In genomic region chr8:47218021-47218420, GRCm38 (mm10) we compare ENCODE assay signal across 9 mouse cellular contexts.
DNase-seq lines count a peak whose midpoint lies in the region; ATAC-seq and TF ChIP-seq lines count a peak whose summit lies in the region.
"Had no signal": no experiment of that assay in that cellular context is flagged by ENCODE, and none has a peak within 500 bp of the region (broad histone marks: within the 10 kb centered on the region; RNA-seq: fewer than 3 reads in every experiment).

No protein-coding gene starts in this region.

- H3K4me3 ChIP-seq in heart, embryonic 13.5 days: peak overlapping the region; percentile 17; the same call in 1 of the 2 replicates
- no peak overlapping the region for H3K4me3 ChIP-seq in forebrain, embryonic 16.5 days (replicated peaks; ENCODE audit: low read length)
- peak overlapping the region; percentile 3; the same call in 1 of the 2 replicates for H3K4me3 ChIP-seq in midbrain, embryonic 15.5 days
- no peak overlapping the region for H3K4me3 ChIP-seq in intestine, embryonic 15.5 days (replicated peaks)

- peak; percentile 56; the same call in 1 of the 2 replicates for ATAC-seq in heart, embryonic 13.5 days (ENCODE audit: extremely low read depth, insufficient number of reproducible peaks, low FRiP score, low TSS enrichment)
- ATAC-seq in forebrain, embryonic 16.5 days: peak; percentile 78
- ATAC-seq in midbrain, embryonic 15.5 days (replicated peaks): peak; percentile 91
- ATAC-seq in CD4-positive, CD25-positive, alpha-beta regulatory T cell, adult 4 months: no peak
- no peak for ATAC-seq in intestine, embryonic 15.5 days

- peak overlapping the region; percentile 71 for H3K27ac ChIP-seq in heart, embryonic 13.5 days (replicated peaks)
- peak overlapping the region; percentile 72 for H3K27ac ChIP-seq in forebrain, embryonic 16.5 days (ENCODE audit: low read length)
- H3K27ac ChIP-seq in midbrain, embryonic 15.5 days: peak overlapping the region; percentile 86
- no peak overlapping the region for H3K27ac ChIP-seq in intestine, embryonic 15.5 days

- H3K36me3 ChIP-seq in heart, embryonic 13.5 days: no peaks in the 10 kb centered on the region
- no peaks in the 10 kb centered on the region for H3K36me3 ChIP-seq in forebrain, embryonic 16.5 days (ENCODE audit: control insufficient read depth, insufficient read depth)
- no peaks in the 10 kb centered on the region for H3K36me3 ChIP-seq in midbrain, embryonic 15.5 days (replicated peaks)
- no peaks in the 10 kb centered on the region for H3K36me3 ChIP-seq in intestine, embryonic 15.5 days

- no peak for TF ChIP-seq CTCF in brain, embryonic 14.5 days (IDR thresholded peaks at IDR 0.05; ENCODE audit: borderline replicate concordance, extremely low read depth, insufficient read depth, insufficient read length)

- peak overlapping the region; percentile 17; the same call in 1 of the 2 replicates for H3K9ac ChIP-seq in heart, embryonic 13.5 days
- H3K9ac ChIP-seq in forebrain, embryonic 16.5 days (replicated peaks; ENCODE audit: low read depth, low read length): peak overlapping the region; percentile 35
- peak overlapping the region; percentile 4; the same call in 1 of the 2 replicates for H3K9ac ChIP-seq in midbrain, embryonic 15.5 days
- H3K9ac ChIP-seq in intestine, embryonic 15.5 days: no peak overlapping the region

- TF ChIP-seq POLR2A in brain, embryonic 14.5 days (IDR thresholded peaks at IDR 0.05; ENCODE audit: borderline replicate concordance, extremely low read depth, insufficient read depth, insufficient read length, poor library complexity, severe bottlenecking): no peak

- DNase-seq in heart, adult 9 months (ENCODE audit: low spot score in 2 of 2): no peak
- peak; percentile 90 for DNase-seq in brain, embryonic 14.5 days (ENCODE audit: low read depth)
- no peak for DNase-seq in adrenal gland, adult (ENCODE audit: inconsistent age in 2 of 2, low spot score in 1 of 2)
- DNase-seq: kidney, postnatal 4 days had no signal

- peaks cover 38% of the 10 kb centered on the region for H3K4me1 ChIP-seq in heart, embryonic 13.5 days
- H3K4me1 ChIP-seq in forebrain, embryonic 16.5 days (replicated peaks; ENCODE audit: control insufficient read depth, insufficient read depth, low read length): peaks cover 33% of the 10 kb centered on the region
- H3K4me1 ChIP-seq in midbrain, embryonic 15.5 days: peaks cover 49% of the 10 kb centered on the region
- H3K4me1 ChIP-seq in intestine, embryonic 15.5 days (replicated peaks): 0 out of 2 replicates have a peak, but pooled peaks cover 2% of the 10 kb centered on the region

- 17% methylated on average over 8 of the region's 8 CpGs for WGBS in heart, embryonic 13.5 days
- WGBS in forebrain, embryonic 16.5 days: 24% methylated on average over 8 of the region's 8 CpGs
- WGBS in midbrain, embryonic 15.5 days: 7% methylated on average over 8 of the region's 8 CpGs
- WGBS in intestine, embryonic 15.5 days: 43% methylated on average over 8 of the region's 8 CpGs

- H3K4me2 ChIP-seq in heart, embryonic 13.5 days: peak overlapping the region; percentile 54
- peak overlapping the region; percentile 26 for H3K4me2 ChIP-seq in forebrain, embryonic 16.5 days (ENCODE audit: low read length)
- H3K4me2 ChIP-seq in midbrain, embryonic 15.5 days: peak overlapping the region; percentile 29
- H3K4me2 ChIP-seq in intestine, embryonic 15.5 days (replicated peaks): no peak overlapping the region

- H3K9me3 ChIP-seq in heart, embryonic 13.5 days: no peaks in the 10 kb centered on the region
- H3K9me3 ChIP-seq in forebrain, embryonic 16.5 days (ENCODE audit: control insufficient read depth, low read length): no peaks in the 10 kb centered on the region
- no peaks in the 10 kb centered on the region for H3K9me3 ChIP-seq in midbrain, embryonic 15.5 days
- no peaks in the 10 kb centered on the region for H3K9me3 ChIP-seq in intestine, embryonic 15.5 days

- H3K27me3 ChIP-seq in heart, embryonic 13.5 days (replicated peaks): no peaks in the 10 kb centered on the region
- no peaks in the 10 kb centered on the region for H3K27me3 ChIP-seq in forebrain, embryonic 16.5 days (replicated peaks; ENCODE audit: control insufficient read depth, insufficient read depth, low read length)
- no peaks in the 10 kb centered on the region for H3K27me3 ChIP-seq in midbrain, embryonic 15.5 days (replicated peaks)
- no peaks in the 10 kb centered on the region for H3K27me3 ChIP-seq in intestine, embryonic 15.5 days (replicated peaks)

Comparison
In these comparisons a context has a peak if more than half of its experiments do, and no peak if none do; other contexts are left out.
1. ATAC-seq: peak in heart, embryonic 13.5 days (single experiment), forebrain, embryonic 16.5 days (single experiment) and midbrain, embryonic 15.5 days (single experiment); none in CD4-positive, CD25-positive, alpha-beta regulatory T cell, adult 4 months (single experiment) and intestine, embryonic 15.5 days (single experiment).
2. H3K4me3 ChIP-seq: peak in heart, embryonic 13.5 days (single experiment) and midbrain, embryonic 15.5 days (single experiment); none in forebrain, embryonic 16.5 days (single experiment) and intestine, embryonic 15.5 days (single experiment).